Mouse (Mus musculus): ENCODE measurements around the gene Myo1c.
"Not testable (repeated sequence)": the region's sequence is repeated elsewhere in the genome, so short reads cannot be mapped to it uniquely, and the experiment has no call there.

Gene Myo1c

DNA sequence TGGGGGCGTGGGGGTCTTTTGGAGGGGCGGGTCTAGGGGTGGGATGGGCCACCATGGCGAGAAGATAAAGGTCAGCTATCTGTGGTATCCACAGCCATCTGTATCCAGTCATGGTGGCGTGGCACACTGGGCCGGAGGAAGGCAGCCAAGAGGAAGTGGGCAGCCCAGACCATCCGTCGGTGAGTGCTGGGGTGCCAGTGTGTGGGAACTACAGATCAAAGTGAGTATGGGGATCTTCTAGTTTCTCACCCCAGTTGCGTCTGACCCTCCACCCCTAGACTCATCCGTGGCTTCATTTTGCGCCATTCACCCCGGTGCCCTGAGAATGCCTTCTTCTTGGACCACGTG, 19.5 kb downstream of the Myo1c start:
- no peak for DNase-seq

DNA sequence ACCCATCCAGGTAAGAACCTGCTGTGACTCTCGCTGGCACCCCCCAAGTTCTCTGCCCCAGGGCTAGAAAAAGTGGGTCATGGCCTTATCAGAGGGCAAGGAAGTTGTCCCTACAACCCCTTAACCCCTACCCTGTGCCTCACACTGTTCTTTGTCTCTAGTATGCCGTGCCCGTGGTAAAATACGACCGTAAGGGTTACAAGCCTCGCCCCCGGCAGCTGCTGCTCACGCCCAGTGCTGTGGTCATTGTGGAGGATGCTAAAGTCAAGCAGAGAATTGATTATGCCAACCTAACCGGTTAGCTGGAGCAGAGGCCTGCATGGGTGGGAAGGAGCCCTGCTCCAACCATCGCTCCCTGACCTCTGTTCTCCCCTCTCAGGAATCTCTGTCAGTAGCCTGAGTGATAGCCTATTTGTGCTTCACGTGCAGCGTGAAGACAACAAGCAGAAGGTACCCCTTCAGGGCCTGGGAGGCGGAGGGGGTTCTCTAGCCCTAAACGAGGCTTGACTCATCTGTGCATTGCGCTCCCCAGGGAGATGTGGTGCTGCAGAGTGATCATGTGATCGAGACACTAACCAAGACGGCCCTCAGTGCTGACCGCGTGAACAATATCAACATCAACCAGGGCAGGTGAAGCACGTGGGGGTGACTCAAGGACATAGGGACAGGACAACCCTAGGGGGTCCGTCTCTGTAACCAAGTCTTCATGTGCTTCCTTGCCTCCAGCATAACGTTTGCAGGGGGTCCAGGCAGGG, 21.3 kb downstream of the Myo1c start:
- DNase-seq, result no peak

DNA sequence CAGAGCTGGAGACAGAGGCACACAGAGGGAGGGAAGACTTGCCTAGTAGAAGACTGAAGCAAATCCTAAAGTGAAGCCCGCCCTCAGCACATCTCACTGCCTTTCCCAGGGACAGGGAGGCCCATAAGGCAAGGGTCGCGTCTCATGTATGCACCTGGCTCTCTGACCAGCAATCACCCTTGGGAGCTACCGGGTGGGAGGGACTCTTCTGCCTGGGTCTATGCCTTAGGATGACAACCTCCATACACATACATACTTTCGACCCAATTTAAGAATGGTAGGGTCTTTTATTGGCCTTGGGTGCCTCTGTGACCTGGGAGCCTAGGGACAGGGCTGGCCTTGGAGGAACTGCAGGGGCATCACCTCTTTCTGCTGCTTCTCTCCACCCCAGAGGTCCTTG, 23.1 kb downstream of the Myo1c start:
- no peak for DNase-seq

DNA sequence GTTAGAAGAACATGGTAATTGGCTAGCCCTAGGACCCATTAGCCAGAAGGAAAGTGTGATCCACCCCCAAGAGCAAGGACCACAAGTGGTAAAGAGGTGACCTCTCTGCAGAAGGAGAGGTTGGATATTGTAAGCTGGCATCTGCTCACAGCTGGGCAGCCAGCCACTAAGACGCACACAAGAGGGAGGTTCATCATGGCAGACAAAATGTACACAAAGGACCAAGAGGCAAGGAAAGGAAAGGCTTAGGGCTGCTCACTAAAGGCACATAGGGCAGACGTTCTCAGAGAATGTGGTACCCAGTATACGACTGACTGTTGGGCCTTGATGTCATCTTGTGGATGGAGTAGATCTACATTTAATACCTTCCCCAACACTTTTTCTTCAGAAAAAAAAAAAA, 24.6 kb downstream of the Myo1c start:
- no peak for DNase-seq

DNA sequence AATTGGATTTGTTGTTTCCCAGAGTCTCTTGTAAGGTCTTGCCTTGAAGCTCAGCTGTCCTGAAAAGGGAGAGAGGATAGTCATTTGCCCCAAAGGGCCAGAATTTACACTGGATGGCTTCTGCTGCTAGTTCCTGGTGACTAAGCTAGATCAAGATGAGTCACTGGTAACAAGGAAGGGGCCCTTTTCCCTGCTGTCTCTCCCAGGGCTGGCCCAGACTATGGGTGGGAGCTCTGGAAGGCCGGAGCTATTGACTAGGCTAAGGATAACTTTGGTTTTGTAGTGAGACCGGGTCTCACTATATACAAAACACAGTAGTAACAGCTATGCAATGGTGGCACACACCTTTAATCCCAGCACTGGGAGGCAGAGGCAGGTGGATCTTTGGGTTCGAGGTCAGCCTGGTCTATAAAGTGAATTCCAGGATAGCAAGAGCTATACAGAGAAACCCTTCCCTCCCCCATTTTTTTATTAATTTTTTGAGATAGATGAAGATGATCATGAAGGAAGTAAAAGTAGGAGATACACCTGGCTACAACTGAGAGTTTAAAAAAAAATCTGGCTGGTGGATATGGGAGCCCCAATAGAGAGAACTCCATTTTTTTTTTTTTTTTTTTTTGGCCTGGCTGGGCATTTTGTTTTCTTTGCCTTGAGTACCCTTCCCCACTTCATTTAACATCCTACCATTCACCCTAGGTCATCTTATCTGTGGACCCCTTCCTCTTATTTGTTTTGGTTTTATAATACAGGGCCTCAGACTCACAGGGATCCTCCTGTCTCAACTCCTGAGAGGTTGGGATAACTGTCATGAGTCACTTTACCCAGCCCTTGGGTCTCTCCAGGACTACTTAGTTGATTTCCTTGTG, 27.8 kb downstream of the Myo1c start:
- DNase-seq, result no peak

DNA sequence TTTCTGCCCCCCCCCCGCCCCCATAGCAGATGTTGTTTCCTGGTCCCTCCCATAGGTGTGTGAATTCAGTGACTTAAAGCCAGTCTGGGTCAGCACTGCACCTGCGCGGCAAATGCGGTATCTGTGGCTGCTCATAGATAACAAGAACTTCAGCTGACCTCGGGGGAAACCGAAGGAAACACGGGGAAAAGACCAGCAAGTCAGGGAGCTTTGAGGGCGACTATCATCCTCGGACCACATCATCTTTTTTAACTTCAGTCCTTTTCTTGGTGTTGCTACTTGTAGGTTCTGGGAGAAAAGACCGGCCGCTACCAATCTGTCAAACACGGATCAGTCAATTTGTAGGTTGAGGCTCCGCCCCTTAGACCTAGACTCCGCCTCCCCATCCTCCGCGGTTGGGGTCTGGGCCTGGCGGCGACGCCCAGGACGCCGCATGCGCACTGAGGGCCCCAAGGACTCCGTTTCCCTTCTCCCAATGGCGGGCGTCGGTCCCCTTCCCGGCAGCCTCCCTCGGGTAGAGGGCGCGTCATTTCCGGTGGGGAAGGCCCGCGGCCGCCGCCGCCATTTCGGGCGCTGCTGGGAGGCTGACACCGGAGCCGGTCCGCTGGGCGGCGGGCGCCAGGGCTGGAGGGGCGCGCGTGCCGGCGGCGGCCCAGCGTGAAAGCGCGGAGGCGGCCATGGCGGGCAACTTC, 28.6 kb downstream of the Myo1c start, which contains the start of gene Crk:
Gene Crk, plus strand, starts transcription at position 513 of the 692 bp plus-strand sequence.
- DNase-seq, result peak; percentile 97

DNA sequence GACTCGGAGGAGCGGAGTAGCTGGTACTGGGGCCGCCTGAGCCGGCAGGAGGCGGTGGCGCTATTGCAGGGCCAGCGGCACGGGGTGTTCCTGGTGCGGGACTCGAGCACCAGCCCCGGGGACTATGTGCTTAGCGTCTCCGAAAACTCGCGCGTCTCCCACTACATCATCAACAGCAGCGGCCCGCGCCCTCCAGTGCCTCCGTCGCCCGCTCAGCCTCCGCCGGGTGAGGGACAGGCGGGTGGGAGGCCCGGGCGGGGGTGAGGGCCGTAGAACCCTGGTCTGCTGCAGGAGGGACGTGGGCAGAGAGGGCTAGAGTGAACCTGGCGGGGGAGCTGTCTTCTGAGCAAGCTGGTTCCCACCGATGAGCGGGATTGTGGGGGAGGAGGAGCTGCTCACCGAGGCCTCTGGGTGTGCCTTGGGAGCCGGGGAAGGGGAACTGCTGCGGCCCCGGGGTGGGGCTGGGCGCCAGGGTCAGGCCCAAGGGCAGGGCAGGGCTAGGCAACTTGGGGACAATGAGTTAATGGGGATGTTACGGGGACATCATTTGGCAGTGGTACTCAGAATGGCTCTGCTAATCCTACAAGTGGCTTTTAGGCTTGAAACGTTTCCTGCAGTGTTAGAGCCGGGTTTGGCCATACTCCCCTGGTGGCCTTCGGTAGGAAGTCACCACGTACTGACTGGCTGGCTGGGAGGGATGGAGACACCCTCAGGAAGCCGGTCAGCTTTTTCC, 29.3 kb downstream of the Myo1c start:
- DNase-seq, result peak; percentile 63

DNA sequence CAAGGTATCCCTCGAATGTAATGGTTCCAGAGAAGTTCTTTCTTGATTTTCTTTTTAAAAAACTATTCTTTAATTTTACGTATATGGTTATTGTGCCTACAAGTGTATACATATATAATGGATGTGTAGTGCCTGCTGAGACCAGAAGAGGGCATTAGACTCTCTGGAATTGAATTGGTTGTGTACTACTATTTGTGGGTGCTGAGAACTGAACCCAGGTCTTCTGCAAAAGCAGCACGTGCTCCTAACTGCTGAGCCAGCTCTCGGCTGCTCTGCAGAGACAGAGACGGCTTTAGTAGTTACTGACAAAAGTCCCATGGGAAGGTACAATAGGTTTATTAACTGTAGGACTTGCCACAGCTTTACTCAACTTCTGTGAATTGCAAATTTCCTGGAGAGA, 34.2 kb downstream of the Myo1c start:
- no peak for DNase-seq

DNA sequence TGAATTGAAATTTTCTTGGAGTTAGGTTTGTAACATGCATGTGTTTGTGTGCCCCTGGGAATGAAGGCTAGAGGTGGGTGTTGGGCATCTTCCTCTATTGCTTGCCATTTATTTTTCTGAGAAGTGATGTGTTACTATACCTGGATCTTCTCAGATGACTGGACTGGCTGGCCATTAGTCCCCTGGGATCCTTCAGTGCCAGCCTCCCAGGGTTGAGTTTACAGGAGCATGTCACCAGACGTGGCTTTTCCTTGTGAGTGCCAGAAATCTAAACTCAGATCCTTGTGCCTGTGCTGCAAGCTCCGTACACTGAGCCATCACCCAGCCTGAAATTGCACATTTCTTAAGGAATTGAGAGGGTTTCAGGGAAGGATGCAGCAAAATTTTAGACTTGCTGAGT, 34.7 kb downstream of the Myo1c start:
- no peak for DNase-seq

DNA sequence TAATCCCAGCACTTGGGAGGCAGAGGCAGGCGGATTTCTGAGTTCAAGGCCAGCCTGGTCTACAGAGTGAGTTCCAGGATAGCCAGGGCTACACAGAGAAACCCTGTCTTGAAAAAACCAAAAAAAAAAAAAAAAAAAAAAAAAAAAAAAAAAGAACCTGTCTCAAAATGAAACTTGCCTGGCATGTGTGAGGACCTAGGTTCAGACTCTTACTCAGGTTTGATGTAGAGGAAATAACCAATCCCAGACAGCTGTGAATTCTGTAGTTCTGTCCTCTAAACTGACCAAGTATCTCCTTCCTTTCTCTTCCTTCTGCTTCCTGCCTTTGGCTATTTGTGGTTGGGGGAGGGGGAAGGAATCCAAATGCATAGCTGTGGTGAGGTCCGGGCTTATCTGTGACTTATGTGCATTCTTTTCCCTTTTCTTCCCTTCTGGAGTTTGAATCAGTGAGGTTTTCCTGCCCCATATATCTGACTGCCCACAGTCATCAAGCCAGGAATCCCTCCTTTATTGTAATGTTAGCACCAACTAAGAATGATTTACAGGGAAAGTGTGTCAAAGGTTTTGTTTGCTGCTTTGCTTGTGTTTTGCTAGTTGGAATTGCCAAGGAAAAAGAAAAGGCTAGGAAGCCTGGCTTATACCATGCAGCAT, 37.2 kb downstream of the Myo1c start:
- DNase-seq, result no peak

DNA sequence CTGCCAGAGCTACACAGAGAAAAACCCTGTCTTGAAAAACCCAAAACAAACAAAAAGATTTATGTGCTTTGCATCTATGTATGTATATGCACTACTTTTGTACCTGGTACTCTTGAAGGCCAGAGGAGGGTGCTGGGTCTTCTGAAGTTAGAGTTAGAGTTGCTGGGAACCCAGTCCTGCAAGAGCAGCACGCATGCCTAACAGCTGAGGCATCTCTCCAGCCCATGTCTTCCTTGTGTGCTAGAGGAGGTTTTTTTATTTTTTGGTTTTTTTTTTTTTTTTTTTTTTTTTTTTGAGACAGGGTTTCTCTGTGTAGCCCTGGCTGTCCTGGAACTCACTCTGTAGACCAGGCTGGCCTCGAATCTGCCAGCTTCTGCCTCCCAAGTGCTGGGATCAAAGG, 37.8 kb downstream of the Myo1c start:
- DNase-seq, result no peak

DNA sequence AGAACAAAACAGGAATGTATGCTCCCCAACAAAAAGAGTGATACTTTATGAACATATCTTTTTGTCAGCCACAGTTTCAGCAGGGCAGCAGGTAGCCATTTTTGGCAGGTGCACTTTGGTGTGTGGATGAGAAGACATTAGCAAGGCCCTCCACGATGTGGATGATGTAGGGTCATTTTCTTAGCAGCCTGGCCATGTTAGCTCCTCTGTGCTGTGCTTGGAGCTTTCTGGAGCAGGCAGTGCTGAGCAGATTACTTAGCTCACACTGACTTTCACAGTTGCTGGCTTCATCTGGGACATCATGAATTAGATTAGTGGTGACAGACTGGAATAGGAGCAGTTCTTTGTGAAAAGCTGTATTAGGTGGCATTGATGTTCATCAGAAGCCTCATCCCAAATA, 39.7 kb downstream of the Myo1c start:
- no peak for DNase-seq

DNA sequence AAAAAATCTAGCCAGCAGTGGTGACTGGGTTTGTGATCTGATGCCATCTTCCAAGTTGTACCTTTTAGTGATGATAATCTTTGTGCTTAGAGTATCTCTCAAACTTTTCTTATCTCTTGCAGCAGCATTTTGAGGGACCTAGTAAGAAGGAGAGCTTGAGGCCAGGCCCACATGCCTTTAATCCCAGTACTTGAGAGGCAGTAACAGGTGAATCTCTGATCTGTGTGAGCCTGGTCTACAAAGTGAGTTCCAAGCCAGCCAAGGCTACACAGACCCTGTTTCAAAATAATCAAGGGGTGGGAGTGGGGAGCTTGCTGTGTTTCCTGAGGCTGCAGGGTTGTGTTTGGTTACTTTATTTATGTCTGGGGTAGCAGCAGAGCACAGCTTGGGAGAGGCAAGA, 40.7 kb downstream of the Myo1c start:
- DNase-seq, result no peak

DNA sequence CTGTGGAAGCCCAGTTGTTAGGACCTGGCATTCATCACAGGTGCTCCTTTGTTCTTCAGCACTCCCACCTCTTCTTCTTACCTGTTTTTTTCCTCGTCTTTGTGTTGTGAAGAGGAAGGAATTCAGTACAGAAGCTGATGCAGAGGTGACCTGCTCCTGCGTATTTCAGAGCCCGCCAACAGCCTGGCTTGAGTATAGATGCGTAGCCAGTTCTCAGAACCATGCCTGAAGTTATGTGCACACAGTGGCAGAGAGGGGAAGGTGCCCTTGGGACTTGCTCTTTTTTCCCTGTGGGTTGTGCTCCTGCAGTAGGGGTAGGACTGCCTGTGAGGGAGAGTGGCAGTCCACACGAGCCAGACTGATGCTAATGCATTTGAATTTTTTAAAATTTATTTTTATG, 43.3 kb downstream of the Myo1c start:
- no peak for DNase-seq

DNA sequence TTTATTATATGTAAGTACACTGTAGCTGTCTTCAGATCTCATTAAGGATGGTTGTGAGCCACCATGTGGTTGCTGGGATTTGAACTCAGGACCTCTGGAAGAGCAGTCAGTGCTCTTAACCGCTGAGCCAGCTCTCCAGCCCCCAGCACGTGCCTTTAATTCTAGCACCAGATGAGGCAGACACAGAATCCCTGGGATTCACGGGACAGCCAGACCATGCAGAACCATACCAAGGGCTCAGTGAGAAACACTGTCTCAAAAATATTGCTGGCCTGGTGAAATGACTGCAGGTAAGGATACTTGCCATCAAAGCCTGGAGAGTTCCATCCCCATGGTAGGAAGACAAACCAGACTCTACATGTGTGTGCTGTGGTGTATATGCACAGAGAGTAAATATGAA, 47.2 kb downstream of the Myo1c start:
- DNase-seq, result not testable (repeated sequence)

DNA sequence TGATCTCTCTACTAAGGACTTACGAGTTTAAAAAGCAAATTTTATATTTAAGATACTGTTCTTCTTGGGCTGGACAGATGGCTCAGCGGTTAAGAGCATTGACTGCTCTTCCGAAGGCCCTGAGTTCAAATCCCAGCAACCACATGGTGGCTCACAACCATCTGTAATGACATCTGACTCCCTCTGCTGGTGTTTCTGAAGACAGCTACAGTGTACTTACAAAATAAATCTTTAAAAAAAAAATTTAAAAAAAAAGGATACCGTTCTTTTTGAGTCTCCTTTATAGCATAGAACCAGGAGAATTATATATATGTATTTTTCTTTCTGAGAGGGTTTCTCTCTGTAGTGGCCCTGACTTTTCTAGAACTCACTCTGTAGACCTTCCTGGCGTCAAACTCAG, 50.3 kb downstream of the Myo1c start:
- DNase-seq, result no peak

DNA sequence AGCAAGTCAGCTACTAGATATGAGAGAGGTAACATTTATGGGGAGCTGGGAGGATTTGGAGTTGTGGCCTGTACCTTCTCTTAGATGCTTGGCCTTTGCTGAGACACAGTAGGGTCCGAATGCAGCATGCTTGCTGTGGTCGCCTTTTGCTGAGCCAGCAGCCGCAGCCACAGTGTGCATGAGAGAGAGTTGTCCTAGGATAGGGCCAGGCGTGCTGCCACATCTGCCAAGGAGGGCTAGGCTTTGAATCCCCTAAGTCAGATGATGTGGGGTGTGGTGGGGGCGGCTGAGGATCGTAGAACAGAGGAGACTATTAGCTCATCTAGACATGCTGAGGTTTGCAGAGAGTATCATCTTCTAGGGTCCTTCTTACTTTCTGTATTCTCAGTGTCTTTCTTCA, 52.5 kb downstream of the Myo1c start:
- no peak for DNase-seq

DNA sequence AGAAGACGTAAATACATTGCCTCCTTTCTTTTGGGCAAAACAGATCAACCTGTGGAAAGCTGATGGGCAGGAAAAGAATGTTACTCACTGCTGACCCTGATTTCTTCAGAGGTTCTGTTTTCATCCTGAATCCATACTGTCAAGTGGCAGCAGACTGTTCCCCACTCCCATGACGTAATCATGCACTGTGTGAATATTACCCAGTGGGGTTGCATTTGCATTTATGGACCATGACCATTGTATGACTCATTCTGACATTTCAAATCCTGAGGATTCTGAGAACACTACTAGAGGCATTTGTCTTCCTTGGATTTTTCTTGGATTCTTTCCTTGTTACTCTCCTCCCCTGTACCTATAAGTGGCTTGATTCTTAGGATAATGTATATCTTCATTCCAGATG, 53.4 kb downstream of the Myo1c start:
- no peak for DNase-seq

DNA sequence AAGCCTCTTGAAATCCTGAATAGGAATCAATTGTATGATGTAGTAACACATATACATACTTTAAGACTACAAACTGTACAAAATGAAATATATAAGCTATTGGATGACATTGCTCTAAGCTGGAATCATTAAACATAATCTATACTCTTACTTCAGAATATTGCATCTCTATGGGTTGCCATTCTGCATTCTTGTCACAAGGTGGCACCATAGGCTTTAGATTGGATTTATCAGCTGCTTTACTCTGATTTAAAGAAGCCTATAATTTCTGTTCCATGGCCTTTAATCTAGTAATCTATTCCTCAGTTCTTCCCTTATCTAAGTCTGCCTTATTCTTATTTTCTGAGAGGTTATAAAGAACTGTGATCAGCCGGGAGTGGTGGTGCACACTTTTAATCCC, 63.6 kb downstream of the Myo1c start:
- DNase-seq, result no peak

DNA sequence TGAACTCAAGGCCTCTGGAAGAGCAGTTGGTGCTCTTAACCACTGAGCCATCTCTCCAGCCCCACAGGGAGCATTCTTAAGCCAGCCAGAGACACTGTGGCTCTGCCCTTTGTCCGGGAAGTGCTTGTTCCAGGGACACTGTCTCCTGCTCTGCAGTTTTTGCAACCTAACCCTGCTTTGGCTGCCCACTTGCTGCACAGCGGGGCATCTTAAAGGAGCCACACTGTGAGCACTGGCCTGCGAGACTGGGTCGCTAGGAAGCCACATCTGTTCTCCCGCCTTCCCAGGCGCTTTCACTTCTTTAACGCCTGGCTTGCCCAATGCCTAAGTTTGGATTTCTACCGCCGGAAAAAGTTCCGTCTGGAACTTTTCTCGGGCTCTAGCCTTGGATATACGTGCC, 65.3 kb downstream of the Myo1c start:
- no peak for DNase-seq

DNA sequence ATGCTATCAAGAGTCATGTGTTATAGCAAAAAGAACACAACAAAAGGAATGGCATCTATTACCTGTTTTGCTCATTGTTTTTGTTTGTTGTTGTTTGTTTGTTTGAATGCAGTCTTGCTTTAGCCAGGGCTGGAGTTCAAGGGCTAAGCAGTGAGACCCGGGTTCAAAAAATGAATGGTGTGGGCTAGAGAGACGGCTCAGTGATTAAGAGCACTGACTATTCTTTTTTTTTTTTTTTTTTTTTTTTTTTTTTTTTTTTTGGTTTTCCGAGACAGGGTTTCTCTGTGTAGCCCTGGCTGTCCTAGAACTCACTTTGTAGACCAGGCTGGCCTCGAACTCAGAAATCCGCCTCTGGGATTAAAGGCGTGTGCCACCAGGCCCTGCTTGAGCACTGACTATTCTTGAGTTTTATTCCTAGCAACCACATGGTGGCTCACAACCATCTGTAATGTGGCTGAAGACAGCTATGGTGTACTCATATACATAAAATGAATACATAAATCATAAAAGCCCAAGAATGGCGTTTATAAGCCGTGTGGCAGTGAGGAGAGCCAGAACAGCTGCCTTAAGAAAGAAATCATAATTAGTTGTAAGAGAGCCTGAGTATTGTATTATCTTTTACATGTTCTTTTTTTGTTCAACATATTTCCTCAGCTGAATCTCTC, 66.5 kb downstream of the Myo1c start:
- no peak for DNase-seq

DNA sequence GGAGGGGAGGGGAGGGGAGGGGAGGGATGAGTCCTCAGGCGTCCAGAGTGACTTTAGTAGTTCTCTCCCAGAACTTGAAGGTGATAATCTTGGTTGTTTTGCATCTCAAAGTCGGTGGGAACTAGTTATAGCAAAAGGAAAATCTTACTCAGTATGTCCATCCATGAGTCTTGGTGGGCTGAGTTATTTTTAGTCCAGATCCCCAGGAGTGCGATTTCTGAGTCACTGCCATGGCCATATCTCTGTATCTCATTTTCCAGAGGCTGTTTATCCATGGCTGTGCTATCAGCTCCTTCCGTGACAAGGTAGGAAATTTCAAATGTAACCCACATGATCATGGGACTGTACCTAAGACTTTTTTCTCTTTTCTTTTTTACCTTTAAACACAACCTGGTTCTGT, 72.0 kb downstream of the Myo1c start:
- DNase-seq, result no peak

All from layer of hippocampus, adult 9-11 months (tissue).